Mouse (Mus musculus) layer of hippocampus, adult 8-10 months (tissue): ENCODE measurements around the gene Olfr1233. TPM values are rescaled to one million over a fixed set of nuclear protein-coding genes. Genes with fewer than 3 reads are reported as not detected.

ENCODE experiments used
- DNase-seq, 2 experiments: peaks; one replicate each; pipeline ENCODE4 v3.0.0; 2022; ENCODE audit warnings: low spot score in 2 of 2
- total RNA-seq, 4 experiments: library from RNA; stranded (reverse); gene quantifications; 2 replicates each; pipeline ENCODE4 v1.2.4; 2022

Gene Olfr1233
- not detected for total RNA-seq

DNA sequence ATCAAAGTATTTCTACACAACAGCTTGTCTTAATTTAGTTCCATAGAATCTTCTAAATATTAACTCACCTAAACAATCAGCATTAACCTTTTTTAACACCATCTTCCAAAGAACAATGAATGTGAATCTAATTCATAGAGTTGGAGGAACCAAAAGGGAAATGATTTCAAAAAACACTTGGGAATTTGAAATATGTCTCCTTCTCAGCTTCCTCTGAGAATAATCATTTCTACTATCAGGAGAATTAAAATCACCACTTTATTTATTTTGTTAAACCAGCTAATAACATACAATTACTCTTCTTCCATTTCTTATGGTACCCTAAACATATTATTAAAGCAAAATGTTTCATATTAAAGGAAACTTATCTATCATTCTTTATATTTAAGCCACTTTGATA, at the start of gene Olfr1233:
TSS of gene Olfr1233 (minus strand) at position 101 of the 400 bp plus-strand sequence.
- DNase-seq: no peak

- DNase-seq: no peak
Measured at GRCm38 (mm10) chr2:89364765-89365164, 22.6 kb upstream of the Olfr1233 start, which contains the start of gene Olfr1234. TSS of gene Olfr1234 (minus strand) at chr2:89364865.

- DNase-seq: no peak
Measured at GRCm38 (mm10) chr2:89329575-89329974, 12.6 kb downstream of the Olfr1233 start, which contains the start of gene Olfr1232. TSS of gene Olfr1232 (minus strand) at chr2:89329675.

DNA sequence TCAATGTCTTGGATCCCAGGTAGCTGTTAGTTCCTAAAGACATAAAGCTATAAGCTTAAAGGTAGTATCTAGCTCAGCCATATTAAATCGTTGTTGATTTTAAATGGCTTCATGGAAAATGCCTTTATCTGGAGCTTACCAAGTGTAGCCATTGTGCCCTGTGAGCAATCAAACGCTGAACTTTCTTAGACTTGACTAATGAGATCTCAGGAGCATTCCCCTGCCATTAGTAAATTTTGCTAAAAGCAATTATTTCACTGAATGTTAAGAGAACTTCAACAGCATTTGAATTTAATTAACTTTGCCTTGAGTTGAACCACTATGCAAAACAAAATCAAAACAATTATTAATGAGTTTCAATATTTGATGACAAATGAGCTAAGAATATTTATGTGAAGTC, 35.2 kb downstream of the Olfr1233 start, which contains the start of gene Olfr1231:
TSS of gene Olfr1231 (minus strand) at position 101 of the 400 bp plus-strand sequence.
- DNase-seq: no peak

GRCm38 (mm10) chr2:89297168-89297567, 45.0 kb downstream of the Olfr1233 start, which contains the start of gene Olfr1230:
TSS of gene Olfr1230 (minus strand) at chr2:89297268.
- no peak for DNase-seq

DNA sequence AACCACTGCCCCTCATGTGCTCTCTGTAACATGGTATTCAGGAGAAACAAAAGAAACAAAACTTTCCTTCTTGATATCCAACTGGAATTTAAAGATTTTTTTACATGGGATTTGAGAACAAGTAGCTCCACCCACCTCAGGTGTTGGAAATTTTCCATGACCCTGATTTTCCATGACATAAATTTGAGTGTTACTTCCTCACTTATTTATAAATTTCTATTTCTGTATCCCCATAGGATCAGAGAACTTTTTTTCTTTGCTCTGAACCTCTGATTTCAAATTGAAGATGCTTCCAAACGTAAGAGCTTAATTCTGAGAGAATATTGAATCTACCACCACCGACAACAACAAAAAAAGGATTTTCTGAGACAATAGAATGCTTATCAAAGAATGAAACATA, 54.3 kb downstream of the Olfr1233 start, which contains the start of gene Olfr1229:
TSS of gene Olfr1229 (minus strand) at position 101 of the 400 bp plus-strand sequence.
- DNase-seq: no peak

Other genes starting within 250 kb of the Olfr1233 start
- not detected for gene Olfr1220, start 235.6 kb downstream of the Olfr1233 start, total RNA-seq
- not detected for gene Olfr1221, start 225.1 kb downstream of the Olfr1233 start, total RNA-seq
- gene Olfr1222, start 209.3 kb downstream of the Olfr1233 start, total RNA-seq: not detected
- not detected for gene Olfr1223, start 190.8 kb downstream of the Olfr1233 start, total RNA-seq
- not detected for gene Olfr1224-ps1, start 178.3 kb downstream of the Olfr1233 start, total RNA-seq
- gene Olfr1225, start 167.7 kb downstream of the Olfr1233 start, total RNA-seq: not detected
- not detected for gene Olfr1226, start 142.3 kb downstream of the Olfr1233 start, total RNA-seq
- gene Olfr1228, start 88.3 kb downstream of the Olfr1233 start, total RNA-seq: not detected
- not detected for gene Olfr1229, start 54.4 kb downstream of the Olfr1233 start, total RNA-seq
- gene Olfr1230, start 45.1 kb downstream of the Olfr1233 start, total RNA-seq: not detected
- not detected for gene Olfr1231, start 35.3 kb downstream of the Olfr1233 start, total RNA-seq
- not detected for gene Olfr1232, start 12.7 kb downstream of the Olfr1233 start, total RNA-seq
- gene Olfr1234, start 22.5 kb upstream of the Olfr1233 start, total RNA-seq: not detected
- gene Olfr1238, start 67.3 kb upstream of the Olfr1233 start, total RNA-seq: not detected
- not detected for gene Olfr1239, start 78.0 kb upstream of the Olfr1233 start, total RNA-seq
- gene Olfr1240, start 100.6 kb upstream of the Olfr1233 start, total RNA-seq: not detected
- gene Olfr1241, start 144.7 kb upstream of the Olfr1233 start, total RNA-seq: not detected
- gene Olfr1242, start 155.9 kb upstream of the Olfr1233 start, total RNA-seq: not detected
- not detected for gene Olfr1243, start 189.1 kb upstream of the Olfr1233 start, total RNA-seq
- not detected for gene Olfr1245, start 236.0 kb upstream of the Olfr1233 start, total RNA-seq